Mouse (Mus musculus): ENCODE results near the gene Leng1. TPM values are rescaled to one million over a fixed set of nuclear protein-coding genes. Genes with fewer than 3 reads are reported as not detected.
"Not testable (repeated sequence)": the region's sequence is repeated elsewhere in the genome, so short reads cannot be mapped to it uniquely, and the experiment has no call there.

The Leng1 gene
- total RNA-seq, 2 experiments from 2014 or later, result 5.3 to 5.6 TPM

DNA sequence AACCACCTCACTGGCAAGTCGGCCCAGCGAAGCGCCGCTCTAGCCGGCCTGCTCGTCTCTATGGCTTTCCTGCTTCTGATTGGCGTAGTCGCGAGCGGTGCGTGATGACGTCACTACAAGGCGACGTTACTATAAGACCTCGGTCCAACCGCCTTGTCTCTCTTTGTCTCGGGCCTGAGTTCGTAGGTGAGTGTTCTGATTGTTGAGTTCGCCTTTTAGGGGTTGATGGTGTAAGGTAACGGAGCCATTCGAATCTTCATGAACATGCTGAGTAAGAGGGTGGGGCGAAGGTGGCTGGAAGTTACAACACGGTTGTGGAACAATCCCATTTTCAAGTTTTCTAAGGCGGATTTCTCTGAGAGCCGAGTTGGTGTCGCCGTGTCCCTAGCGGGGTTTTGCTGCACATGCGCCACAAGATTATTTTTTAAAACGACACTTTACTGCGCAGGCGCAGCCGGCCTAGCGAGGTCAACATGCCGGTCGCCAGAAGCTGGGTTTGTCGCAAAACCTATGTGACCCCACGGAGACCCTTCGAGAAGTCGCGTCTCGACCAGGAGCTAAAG lies 38.3 kb upstream of the Leng1 start, which contains the start of gene Rps9:
Gene Rps9 (plus strand): TSS at position 115 of the 563 bp plus-strand sequence.
- DNase-seq (ENCODE audit: low spot score in 2 of 2), result peak; percentile 96
- peak; percentile 72 for TF ChIP-seq CTCF (conservative IDR thresholded peaks at IDR 0.05)
- H3K4me3 ChIP-seq, result peak within 1 kb of the TSS; percentile 90
- H3K27ac ChIP-seq, result peak within 1 kb of the TSS; percentile 93

DNA sequence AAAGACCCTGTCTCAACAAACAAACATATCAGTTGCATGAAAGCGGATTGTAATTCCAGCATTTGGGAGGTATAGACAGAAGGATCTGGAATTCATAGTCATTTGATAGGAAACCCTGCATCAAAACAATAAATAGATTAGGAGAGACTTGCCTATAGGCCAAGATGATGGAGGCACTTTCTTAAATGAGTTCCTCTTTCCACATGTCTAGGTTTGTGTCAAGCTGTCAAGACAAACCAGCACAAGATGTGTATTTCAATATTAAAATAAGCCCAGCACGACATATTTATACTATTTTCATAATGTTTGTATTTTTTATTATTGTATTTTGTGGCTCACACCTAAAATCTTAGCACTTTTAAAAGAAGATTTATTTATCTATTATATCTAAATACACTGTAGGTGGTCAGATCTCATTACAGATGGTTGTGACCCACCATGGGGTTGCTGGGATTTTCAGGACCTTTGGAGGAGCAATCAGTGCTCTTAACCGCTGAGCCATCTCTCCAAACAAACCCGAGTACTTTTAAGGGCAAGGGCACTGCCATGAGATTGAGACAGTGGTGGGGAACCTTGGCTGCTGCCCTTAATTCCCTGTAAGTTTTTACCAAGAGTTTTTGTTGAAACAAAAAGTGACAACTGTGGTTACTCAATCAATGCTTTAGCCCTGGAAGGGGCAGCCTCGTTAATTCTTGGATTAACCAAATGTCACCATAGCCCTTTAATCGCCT lies 37.7 kb upstream of the Leng1 start:
- Histone ChIP-seq H3K27ac (peak overlapping the region; percentile 93), H3K4me3 (peak overlapping the region; percentile 90)
- DNase-seq (ENCODE audit: low spot score in 2 of 2), result no peak
- no peak for TF ChIP-seq CTCF (conservative IDR thresholded peaks at IDR 0.05)

DNA sequence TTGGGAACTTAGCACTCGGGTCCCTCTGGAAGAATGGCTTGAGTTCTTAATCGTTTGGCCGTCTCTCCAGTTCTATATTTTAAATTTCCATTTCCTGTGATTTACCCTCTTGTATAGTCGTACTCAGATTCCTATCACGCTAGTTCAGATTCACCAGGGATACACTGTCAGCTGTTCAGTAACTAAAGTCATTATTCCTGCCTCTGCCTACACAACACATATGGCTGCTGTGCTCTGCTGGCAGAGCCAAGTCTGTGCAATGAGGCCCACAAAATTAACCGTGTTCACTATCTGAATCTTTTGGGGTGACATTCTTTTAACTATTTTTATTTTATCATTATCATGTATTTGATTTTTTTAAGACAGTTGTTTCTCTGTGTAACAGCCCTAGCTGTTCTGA lies 32.8 kb upstream of the Leng1 start:
- H3K4me3 ChIP-seq, result no peak overlapping the region
- DNase-seq (ENCODE audit: low spot score in 2 of 2), result peak in 1 of 2 experiments; percentile 65
- TF ChIP-seq CTCF (conservative IDR thresholded peaks at IDR 0.05), result peak; percentile 39
- H3K27ac ChIP-seq, result peak overlapping the region; percentile 84

DNA sequence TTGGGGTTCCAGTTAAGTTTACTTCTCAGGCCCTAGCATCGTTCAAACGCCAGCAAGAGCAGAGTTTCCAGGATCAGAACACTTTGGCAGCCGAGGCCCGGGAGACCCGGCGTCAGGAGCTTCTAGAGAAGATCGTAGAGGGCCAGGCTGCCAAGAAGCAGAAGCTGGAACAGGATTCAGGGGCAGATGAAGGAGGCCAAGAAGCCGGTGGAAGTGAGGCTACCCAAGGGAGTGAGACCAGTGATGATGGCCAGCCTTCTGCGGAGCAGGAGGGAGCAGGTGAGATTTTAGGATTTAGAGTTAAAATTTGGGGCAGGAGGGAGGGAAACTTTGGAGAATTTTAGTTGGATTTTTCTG lies 29.3 kb upstream of the Leng1 start:
- peak overlapping the region; percentile 94 for H3K27ac ChIP-seq
- not testable (repeated sequence) for DNase-seq (ENCODE audit: low spot score in 2 of 2)
- peak overlapping the region; percentile 96 for H3K4me3 ChIP-seq

DNA sequence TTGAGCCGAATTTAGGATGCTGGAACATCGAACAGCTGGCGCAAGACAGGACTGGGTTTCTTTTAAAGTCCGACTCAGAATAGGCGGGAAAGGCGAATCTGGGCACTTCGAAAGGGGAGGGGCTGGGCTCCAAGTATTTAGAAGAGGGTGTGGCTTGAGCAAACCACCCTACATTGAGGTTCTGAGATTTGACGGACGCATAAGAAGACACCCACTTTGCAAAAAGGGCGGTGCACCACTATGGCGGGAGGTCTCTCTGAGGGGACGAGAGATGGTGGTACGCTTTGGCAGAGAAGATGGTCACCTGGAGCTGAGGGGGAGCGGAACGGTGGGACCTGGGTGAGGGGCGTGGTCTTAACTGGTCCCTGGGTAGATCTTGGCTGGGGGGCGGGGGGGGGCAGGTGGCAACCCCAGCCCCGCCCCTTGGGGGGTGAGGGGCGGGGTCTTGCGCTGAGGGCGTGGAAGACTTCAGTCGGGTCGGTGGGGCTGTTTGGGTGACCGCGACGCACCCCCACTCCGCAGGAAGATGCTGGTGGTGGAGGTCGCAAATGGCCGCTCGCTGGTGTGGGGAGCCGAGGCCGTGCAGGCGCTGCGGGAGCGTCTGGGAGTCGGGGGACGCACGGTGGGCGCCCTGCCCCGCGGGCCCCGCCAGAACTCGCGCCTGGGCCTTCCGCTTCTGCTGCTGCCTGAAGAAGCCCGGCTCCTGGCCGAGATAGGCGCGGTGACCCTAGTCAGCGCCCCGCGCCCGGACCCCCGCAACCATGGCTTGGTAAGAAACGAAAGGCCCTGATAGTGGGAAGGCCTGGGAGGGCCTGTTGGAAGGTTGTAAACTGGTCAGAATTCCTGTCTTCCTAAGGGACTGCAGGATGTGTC lies 28.7 kb upstream of the Leng1 start:
- TF ChIP-seq CTCF (conservative IDR thresholded peaks at IDR 0.05), result no peak
- peak overlapping the region; percentile 96 for H3K4me3 ChIP-seq
- peak; percentile 41 to 61 for DNase-seq (ENCODE audit: low spot score in 2 of 2)
- H3K27ac ChIP-seq, result peak overlapping the region; percentile 94

DNA sequence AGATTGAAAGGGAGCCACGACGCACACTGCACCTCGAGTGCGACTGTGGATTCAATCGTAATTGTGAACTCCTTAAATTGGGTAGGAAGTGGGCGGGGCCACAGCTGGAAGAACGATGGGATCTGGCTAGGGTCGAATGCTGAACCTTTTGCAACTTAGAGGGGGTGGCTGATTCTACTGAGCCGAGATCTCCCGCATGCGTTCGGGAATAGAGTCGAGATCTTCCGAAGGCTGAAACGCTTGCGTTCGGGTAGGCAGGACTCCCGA lies 28.1 kb upstream of the Leng1 start:
- TF ChIP-seq CTCF (conservative IDR thresholded peaks at IDR 0.05), result no peak
- DNase-seq (ENCODE audit: low spot score in 2 of 2), result no peak
- Histone ChIP-seq H3K27ac (peak overlapping the region; percentile 94), H3K4me3 (peak overlapping the region; percentile 96)

DNA sequence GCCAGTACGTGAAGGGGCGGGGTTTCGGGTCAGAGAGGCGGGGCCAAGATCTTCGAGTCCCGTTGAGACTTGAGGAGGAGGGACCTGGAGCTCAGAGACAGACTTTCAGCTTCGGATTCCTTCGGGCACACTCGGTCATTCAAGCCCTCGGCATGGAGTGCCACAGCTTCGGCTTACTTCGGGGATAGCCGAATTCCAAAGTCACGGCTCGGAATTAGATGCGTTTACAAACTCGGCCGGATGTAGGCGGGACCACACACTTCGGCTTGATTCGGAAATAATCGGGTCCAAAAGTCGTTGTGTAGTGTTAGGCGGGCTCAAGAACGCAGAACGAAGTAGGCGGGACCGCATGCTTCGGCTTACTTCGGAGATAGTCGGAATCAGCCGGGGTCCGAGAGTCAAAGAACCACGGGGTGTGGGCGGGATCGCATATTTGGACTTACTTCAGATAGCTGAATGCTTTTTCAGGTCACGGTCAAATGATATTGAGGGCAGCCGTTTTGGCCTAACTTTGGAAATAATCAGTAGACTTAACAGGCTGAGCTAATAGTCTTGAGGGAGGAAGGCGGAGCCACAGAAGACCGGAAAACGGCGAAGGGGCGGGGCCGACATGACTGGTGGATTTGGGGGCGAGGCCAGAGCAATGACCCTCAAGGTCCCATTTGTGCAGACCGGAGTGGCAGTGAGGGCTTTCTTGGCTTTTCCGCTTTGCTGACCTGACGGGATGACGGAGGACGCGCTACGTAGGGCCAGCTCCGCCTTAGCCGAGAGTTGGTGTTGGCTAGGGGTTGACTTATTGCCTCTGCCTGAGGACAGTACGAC lies 27.6 kb upstream of the Leng1 start, which contains the start of gene Mboat7:
Gene Mboat7 (minus strand): TSS at position 537 of the 822 bp plus-strand sequence.
- Histone ChIP-seq H3K27ac (peak within 1 kb of the TSS; percentile 94), H3K4me3 (peak within 1 kb of the TSS; percentile 96)
- TF ChIP-seq CTCF (conservative IDR thresholded peaks at IDR 0.05), result no peak
- peak; percentile 96 to 98 for DNase-seq (ENCODE audit: low spot score in 2 of 2)

DNA sequence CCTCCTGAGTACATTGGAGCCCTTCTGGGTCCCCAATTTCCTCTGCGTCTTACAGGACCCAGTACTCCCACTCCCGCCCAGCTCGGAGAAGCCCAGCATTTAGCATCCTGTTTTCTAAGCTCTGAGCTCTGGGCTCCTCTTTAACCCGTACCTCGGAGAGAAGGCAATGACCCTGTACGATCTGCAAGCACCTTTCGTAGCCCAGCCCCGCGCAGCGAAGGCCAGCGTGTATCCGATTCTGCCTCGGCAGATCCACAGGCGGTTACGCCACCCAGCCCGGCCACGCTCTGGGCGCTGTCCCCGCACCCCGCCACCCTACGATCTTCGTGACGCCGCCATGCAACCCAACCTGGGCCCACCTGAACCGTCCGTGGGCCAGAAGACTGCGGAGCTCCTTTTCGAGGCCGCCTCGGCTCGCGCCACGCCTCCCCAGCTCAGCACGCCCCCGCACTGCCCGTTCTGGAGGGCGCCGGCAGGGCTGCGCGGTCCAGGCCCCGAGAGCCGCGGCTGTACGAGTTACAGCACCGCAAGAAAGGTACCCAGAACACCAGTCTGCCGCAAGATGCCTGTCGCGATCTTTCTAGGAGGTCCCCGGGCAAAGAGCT lies 26.8 kb upstream of the Leng1 start, which contains the start of gene Tsen34:
Gene Tsen34 (plus strand): TSS at position 482 of the 605 bp plus-strand sequence.
- no peak for DNase-seq (ENCODE audit: low spot score in 2 of 2)
- H3K4me3 ChIP-seq, result peak within 1 kb of the TSS; percentile 96

DNA sequence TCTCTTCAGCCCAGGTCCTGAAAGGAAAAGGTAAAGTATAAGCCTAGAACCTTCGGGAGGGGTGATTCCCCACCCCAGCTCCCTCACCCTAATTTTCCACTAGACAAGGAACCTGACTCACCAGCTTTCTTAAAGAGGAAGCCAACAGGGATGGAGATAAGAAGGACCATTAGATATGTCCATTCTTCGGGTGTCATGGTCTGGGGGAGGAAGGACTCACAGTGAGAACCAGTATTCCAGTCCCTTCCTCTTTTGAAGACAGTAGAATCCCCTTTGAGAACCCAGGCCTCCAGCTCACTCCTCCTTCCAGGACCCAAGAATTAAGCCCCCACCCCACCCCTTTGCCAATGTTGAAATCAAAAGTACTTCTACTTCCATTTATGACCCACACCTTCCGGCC lies 26.3 kb upstream of the Leng1 start:
- no peak for TF ChIP-seq CTCF (conservative IDR thresholded peaks at IDR 0.05)
- Histone ChIP-seq H3K4me3 (peak overlapping the region; percentile 96), H3K27ac (peak overlapping the region; percentile 94)
- no peak for DNase-seq (ENCODE audit: low spot score in 2 of 2)

More for the DNA sequence above, 26.8 kb upstream of the Leng1 start, which contains the start of gene Tsen34:
- H3K27ac ChIP-seq, result peak within 1 kb of the TSS; percentile 94
- no peak for TF ChIP-seq CTCF (conservative IDR thresholded peaks at IDR 0.05)

DNA sequence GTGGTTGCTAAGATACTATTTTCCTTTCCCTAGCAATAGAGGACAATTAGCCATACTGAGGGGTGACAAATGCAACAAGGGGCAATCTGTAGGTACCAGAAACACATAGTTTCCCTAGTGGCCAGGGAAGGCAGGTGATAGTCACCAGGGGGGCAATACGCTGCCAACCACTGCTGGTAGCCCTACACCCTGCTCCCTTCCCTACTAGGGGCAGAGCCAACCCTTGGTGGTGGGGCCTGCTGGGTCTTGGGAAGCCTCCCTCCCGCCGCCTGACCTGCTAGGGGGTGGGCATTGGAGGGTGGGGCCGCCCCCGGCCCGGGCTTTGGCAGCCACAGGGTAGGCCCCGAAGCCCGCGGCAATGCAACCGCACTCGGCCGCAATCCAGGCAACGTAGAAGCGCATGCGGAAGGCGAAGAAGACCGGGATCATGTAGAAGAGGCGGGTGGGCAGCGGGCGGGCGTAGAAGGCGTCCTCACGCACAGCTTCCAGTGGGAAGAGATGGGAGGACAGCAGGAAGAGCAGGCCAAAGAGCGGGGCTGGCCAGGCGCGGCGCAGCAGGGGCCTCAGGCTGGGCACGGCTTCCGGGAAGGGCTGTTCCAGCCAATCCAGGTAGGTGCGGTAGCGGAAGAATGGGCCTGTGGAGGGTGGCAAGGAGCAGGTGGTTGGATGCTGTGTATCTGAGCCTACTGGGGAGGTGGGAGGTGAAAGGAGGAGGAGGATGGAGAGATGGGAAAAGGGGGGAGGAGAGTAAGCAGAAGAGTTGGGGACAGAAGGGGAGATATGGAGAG lies 20.0 kb upstream of the Leng1 start:
- no peak for TF ChIP-seq CTCF (conservative IDR thresholded peaks at IDR 0.05)
- H3K27ac ChIP-seq, result peak overlapping the region; percentile 77; the same call in 1 of the 2 replicates
- DNase-seq (ENCODE audit: low spot score in 2 of 2), result no peak
- H3K4me3 ChIP-seq, result no peak overlapping the region

DNA sequence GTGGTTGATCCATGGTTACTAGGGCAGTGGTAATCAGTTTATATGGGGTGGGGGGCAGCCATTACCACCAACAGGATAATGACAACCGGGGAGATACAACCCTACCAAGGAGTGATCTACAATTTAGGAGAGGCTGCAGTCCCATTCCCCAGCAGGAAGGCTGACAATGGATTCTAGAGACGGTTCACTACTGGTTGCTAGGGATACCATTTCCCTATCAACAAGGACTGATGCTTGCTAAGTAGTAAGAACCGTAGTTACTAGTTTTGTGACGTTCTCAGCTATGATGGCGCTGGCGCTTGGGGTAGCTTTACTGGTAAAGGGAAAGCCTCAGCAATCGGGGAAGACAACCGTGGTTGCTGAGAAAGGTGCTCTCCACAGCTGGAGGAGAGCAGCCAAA lies 19.1 kb upstream of the Leng1 start:
- H3K27ac ChIP-seq, result peak overlapping the region; percentile 77
- no peak for DNase-seq (ENCODE audit: low spot score in 2 of 2)
- no peak overlapping the region for H3K4me3 ChIP-seq
- TF ChIP-seq CTCF (conservative IDR thresholded peaks at IDR 0.05), result no peak
